Mouse (Mus musculus) layer of hippocampus, adult 9-10 months (tissue): ENCODE measurements around the gene Abcb9.
"Not testable (repeated sequence)": the region's sequence is repeated elsewhere in the genome, so short reads cannot be mapped to it uniquely, and the experiment has no call there.

Source experiments
- DNase-seq: peaks from one replicate; pipeline ENCODE4 v3.0.0; 2022; ENCODE audit warnings: low spot score

Abcb9 gene

GRCm38 (mm10) chr5:124059677-124060076 is 35.9 kb downstream of the Abcb9 start:
- no peak for DNase-seq

GRCm38 (mm10) chr5:124058749-124059148 is 36.8 kb downstream of the Abcb9 start:
- DNase-seq = no peak

- no peak for DNase-seq
Observed at GRCm38 (mm10) chr5:124056956-124057355, 38.6 kb downstream of the Abcb9 start.

- DNase-seq = no peak
Observed at GRCm38 (mm10) chr5:124056219-124056618, 39.4 kb downstream of the Abcb9 start.

- not testable (repeated sequence) for DNase-seq
Observed at GRCm38 (mm10) chr5:124052641-124053040, 43.0 kb downstream of the Abcb9 start.

GRCm38 (mm10) chr5:124051899-124052491 is 43.6 kb downstream of the Abcb9 start:
- no peak for DNase-seq

- DNase-seq = no peak
Observed at GRCm38 (mm10) chr5:124050095-124051050, 45.2 kb downstream of the Abcb9 start.

GRCm38 (mm10) chr5:124049249-124050045 is 46.2 kb downstream of the Abcb9 start:
- DNase-seq = no peak

- DNase-seq = no peak
Observed at GRCm38 (mm10) chr5:124046741-124047401, 48.7 kb downstream of the Abcb9 start.

GRCm38 (mm10) chr5:124045453-124046010 is 50.1 kb downstream of the Abcb9 start:
- DNase-seq = no peak

GRCm38 (mm10) chr5:124043999-124044398 is 51.6 kb downstream of the Abcb9 start:
- no peak for DNase-seq

GRCm38 (mm10) chr5:124043212-124043978 is 52.2 kb downstream of the Abcb9 start:
- DNase-seq = peak; percentile 71

GRCm38 (mm10) chr5:124041097-124041496 is 54.5 kb downstream of the Abcb9 start:
- no peak for DNase-seq

GRCm38 (mm10) chr5:124039602-124040001 is 56.0 kb downstream of the Abcb9 start:
- DNase-seq = no peak

- no peak for DNase-seq
Observed at GRCm38 (mm10) chr5:124036836-124037235, 58.8 kb downstream of the Abcb9 start.

GRCm38 (mm10) chr5:124036341-124036740 is 59.3 kb downstream of the Abcb9 start:
- no peak for DNase-seq

GRCm38 (mm10) chr5:124035806-124036205 is 59.8 kb downstream of the Abcb9 start:
- DNase-seq = no peak

- DNase-seq = no peak
Observed at GRCm38 (mm10) chr5:124035406-124035805, 60.2 kb downstream of the Abcb9 start.

GRCm38 (mm10) chr5:124034471-124034870 is 61.1 kb downstream of the Abcb9 start:
- no peak for DNase-seq

- peak; percentile 58 for DNase-seq
Observed at GRCm38 (mm10) chr5:124032001-124032508, 63.5 kb downstream of the Abcb9 start, which contains the start of gene Vps37b. TSS of gene Vps37b (minus strand) at chr5:124032270.
